Mouse (Mus musculus) hindbrain, postnatal 0 days (tissue): ENCODE results near the gene Ak2. TPM values are rescaled to one million over a fixed set of nuclear protein-coding genes. Genes with fewer than 3 reads are reported as not detected.

ENCODE experiments used
- ATAC-seq: fragments of 200-750 bp; cut with Nextera tagmentation; 2 replicates; pipeline ENCODE4 v1.8.0; 2017; ENCODE audit warnings: mild to moderate bottlenecking, moderate TSS enrichment, moderate library complexity
- DNase-seq: peaks from one replicate; pipeline ENCODE4 v3.0.0-alpha.2; 2015; ENCODE audit warnings: low spot score
- H3K27ac ChIP-seq: fragments of 300-500 bp; sonication (generic); 2 replicates; pipeline ENCODE4 v1.5.1; 2014; ENCODE audit warnings: mild to moderate bottlenecking
- H3K27me3 ChIP-seq: fragments of 300-500 bp; sonication (generic); 2 replicates; pipeline ENCODE4 v1.6.1; 2014; ENCODE audit warnings: low read length, mixed read lengths; ENCODE audit not compliant: insufficient read depth
- H3K36me3 ChIP-seq: fragments of 300-500 bp; sonication (generic); 2 replicates; pipeline ENCODE4 v1.6.1; 2014; ENCODE audit warnings: low read length, mixed read lengths; ENCODE audit not compliant: insufficient read depth
- H3K4me1 ChIP-seq: fragments of 300-500 bp; sonication (generic); 2 replicates; pipeline ENCODE4 v1.6.1; 2014; ENCODE audit warnings: antibody characterized with exemption, low read length, mixed read lengths; ENCODE audit not compliant: insufficient read depth
- H3K4me2 ChIP-seq: fragments of 300-500 bp; sonication (generic); 2 replicates; pipeline ENCODE4 v1.6.1; 2014; ENCODE audit warnings: low read depth, mild to moderate bottlenecking, low read length, moderate library complexity, mixed read lengths
- H3K4me3 ChIP-seq: fragments of 300-500 bp; sonication (generic); 2 replicates; pipeline ENCODE4 v1.5.1; 2014; ENCODE audit warnings: low read length
- H3K9ac ChIP-seq: fragments of 300-500 bp; sonication (generic); replicated peaks from 2 replicates; pipeline ENCODE4 v1.6.1; 2014; ENCODE audit warnings: mild to moderate bottlenecking, low read length, moderate library complexity, mixed read lengths
- H3K9me3 ChIP-seq: fragments of 300-500 bp; sonication (generic); 2 replicates; pipeline ENCODE4 v1.6.1; 2016; ENCODE audit warnings: low read length, mixed read lengths
- CTCF ChIP-seq: IDR thresholded peaks from 2 replicates; pipeline ENCODE4 v1.5.1; 2016; ENCODE audit warnings: antibody characterized with exemption, control low read depth, low read depth
- WGBS: fragments of 180-500 bp; shearing (Covaris S2); extraction: QIAGEN DNeasy Blood & Tissue Kit; methylation state at CpG from one replicate; pipeline ENCODE4 v1.1.7; 2014; 5-methylcytosine and 5-hydroxymethylcytosine counted together
- polyA plus RNA-seq: library from polyadenylated mRNA; unstranded; fragments of >200 nt; fragmentation: Nextera tagmentation; extraction: Ambion mirVana; gene quantifications from 2 replicates; pipeline ENCODE4 v1.2.1, GENCODE M21; 2015
- total RNA-seq: library from RNA; depleted of rRNA; stranded (reverse); fragments of >200 nt; gene quantifications from 2 replicates; pipeline ENCODE4 v1.2.3, GENCODE M21; 2014

Gene Ak2
- total and polyA plus RNA-seq, 2 experiments from 2014 or later: 32.3 to 78.5 TPM

DNA sequence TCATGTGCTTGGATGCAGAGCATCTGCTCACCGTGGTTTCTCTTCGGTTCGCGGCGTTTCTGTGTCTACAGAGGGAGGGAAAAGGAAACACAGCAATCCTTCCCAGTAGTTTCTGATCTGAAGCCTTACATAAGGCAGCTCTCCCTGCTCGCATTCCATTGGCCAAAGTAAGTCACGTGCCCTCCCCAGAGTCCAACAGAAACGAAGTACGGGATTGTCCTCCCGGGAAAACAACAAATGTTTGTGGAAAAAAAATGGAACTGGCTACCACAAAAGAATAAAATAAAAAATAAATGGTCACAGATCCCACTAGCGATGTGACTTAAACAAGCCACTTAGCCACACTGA, 10.0 kb upstream of the Ak2 start:
- H3K9ac ChIP-seq: no peak overlapping the region
- no peak overlapping the region for H3K4me2 ChIP-seq
- no peaks in the 10 kb centered on the region for H3K36me3 ChIP-seq
- H3K27ac ChIP-seq: no peak overlapping the region
- H3K9me3 ChIP-seq: no peaks in the 10 kb centered on the region
- WGBS: 73% methylated on average over 11 of the region's 11 CpGs
- TF ChIP-seq CTCF: no peak
- no peak overlapping the region for H3K4me3 ChIP-seq
- DNase-seq: no peak
- H3K4me1 ChIP-seq: no peaks in the 10 kb centered on the region
- ATAC-seq: no peak
- H3K27me3 ChIP-seq: no peaks in the 10 kb centered on the region

DNA sequence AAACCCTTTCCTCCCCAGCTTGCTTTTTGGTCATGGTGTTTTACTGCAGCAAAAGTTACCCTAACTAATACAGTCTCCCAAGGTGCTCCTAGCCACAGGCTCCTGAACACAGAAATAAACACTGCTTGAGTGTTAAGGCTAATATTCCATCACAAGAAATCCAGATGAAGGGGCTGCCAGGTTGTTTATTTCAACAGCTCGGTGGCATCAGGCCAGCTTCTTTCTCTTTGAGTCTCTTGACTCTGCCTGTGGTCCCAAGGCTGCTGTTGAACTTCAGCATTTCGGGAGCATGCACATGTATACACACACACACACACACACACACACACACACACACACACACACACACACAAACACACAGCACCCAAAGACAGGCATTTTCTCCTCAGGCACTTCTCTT, 8.6 kb upstream of the Ak2 start:
- H3K27ac ChIP-seq: no peak overlapping the region
- DNase-seq (no peak), ATAC-seq (no peak)
- H3K9ac ChIP-seq: no peak overlapping the region
- H3K36me3 ChIP-seq: no peaks in the 10 kb centered on the region
- no peaks in the 10 kb centered on the region for H3K4me1 ChIP-seq
- no peaks in the 10 kb centered on the region for H3K27me3 ChIP-seq
- no peak overlapping the region for H3K4me3 ChIP-seq
- WGBS: 82% methylated on average over 2 of the region's 2 CpGs
- no peak for TF ChIP-seq CTCF
- no peak overlapping the region for H3K4me2 ChIP-seq
- H3K9me3 ChIP-seq: no peaks in the 10 kb centered on the region

DNA sequence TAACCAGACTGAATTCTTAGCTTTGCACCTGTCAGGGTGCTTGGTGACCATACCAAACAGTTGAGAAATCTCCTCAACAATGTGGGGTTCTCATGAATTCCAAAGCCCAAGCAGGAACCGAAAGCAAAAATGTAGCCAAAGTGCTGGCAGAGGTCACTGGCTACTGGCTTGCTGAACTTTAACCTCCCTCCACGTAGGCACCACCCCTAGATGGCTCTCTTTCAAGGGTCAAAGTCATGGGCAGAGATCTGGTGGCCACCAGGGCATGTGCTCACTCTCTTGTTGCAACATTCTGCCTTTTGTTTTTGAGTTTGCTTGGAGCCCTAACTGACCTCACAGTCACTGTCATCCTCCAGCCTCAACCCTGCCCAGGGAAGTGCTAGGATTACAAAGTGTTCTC, 8.1 kb upstream of the Ak2 start:
- Histone ChIP-seq H3K27me3 (no peaks in the 10 kb centered on the region), H3K4me1 (no peaks in the 10 kb centered on the region), H3K4me2 (no peak overlapping the region), H3K36me3 (no peaks in the 10 kb centered on the region), H3K27ac (no peak overlapping the region), H3K9me3 (no peaks in the 10 kb centered on the region), H3K4me3 (no peak overlapping the region), H3K9ac (no peak overlapping the region)
- WGBS: 48% methylated on average over 2 of the region's 2 CpGs
- TF ChIP-seq CTCF: no peak
- DNase-seq (no peak), ATAC-seq (no peak)

DNA sequence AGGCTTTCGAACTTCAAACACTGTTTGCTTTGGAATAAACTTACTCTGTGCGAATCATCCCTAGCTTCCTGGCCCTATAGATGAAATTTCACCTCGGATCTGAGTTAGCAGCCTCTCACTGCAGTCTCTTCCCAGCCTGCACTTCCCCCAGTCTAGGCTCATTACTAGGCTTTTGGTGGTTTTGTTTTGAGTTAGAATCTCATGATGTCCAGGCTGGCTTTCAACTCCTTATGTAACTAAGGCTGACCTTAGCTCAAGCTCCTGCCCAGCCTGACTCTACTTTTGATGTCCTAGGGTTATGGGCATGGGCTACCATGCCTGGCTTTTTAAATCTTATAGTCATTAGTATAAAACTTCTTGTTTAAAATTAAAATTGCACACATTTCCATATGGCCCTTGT, 7.2 kb upstream of the Ak2 start:
- no peak overlapping the region for H3K9ac ChIP-seq
- no peak overlapping the region for H3K27ac ChIP-seq
- H3K9me3 ChIP-seq: no peaks in the 10 kb centered on the region
- no peak overlapping the region for H3K4me3 ChIP-seq
- H3K4me1 ChIP-seq: 0 out of 2 replicates have a peak, but pooled peaks cover 2% of the 10 kb centered on the region
- H3K27me3 ChIP-seq: no peaks in the 10 kb centered on the region
- TF ChIP-seq CTCF: no peak
- ATAC-seq: no peak
- H3K4me2 ChIP-seq: no peak overlapping the region
- DNase-seq: no peak
- H3K36me3 ChIP-seq: no peaks in the 10 kb centered on the region
- 86% methylated on average over 3 of the region's 3 CpGs for whole genome bisulfite sequencing

DNA sequence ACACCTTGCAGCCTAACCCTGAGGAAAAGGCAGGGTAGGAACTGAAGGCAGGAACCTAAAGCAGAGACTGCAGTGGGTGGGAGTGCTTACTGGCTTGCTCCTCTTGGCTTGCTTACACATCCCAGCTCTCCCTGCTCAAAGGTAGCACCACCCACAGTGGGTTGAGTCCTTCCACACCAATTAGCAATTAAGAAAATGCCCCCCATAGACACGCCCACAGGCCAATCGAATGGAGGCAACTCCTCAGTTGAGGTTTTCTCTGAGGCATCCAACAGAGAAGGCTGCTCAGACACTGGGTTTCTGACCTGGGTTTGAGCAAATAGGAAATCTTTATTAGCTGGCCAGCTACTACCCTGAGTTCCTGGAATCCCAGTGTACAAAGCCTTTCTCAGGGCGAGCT, 2.8 kb upstream of the Ak2 start:
- no peak for ATAC-seq
- WGBS: 43% methylated on average over 3 of the region's 3 CpGs
- H3K36me3 ChIP-seq: no peaks in the 10 kb centered on the region
- no peak overlapping the region for H3K9ac ChIP-seq
- no peak overlapping the region for H3K4me3 ChIP-seq
- no peak overlapping the region for H3K27ac ChIP-seq
- TF ChIP-seq CTCF: no peak
- peaks cover 7% of the 10 kb centered on the region for H3K4me1 ChIP-seq
- no peak overlapping the region for H3K4me2 ChIP-seq
- no peaks in the 10 kb centered on the region for H3K9me3 ChIP-seq
- no peak for DNase-seq
- H3K27me3 ChIP-seq: no peaks in the 10 kb centered on the region

DNA sequence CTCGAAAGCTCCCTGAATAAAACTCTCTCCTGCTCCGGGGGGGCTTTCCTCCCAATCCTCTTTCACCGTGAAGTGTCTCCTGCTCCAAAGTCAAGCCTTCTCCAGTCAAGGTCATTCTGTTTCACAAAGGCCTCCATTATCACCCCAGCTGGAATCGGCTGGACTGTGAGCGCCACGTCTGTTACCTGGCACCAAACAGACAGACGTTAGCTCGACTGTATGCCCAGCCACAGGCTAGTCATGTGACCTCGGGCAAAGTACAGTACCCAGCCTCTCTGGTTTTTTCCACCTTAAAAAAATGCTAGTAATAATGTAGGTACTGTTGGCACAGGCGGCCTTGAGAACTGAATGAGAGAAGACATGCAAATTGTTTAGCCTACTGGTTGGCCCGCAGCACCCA, 2.1 kb upstream of the Ak2 start:
- H3K4me3 ChIP-seq: no peak overlapping the region
- DNase-seq: no peak

DNA sequence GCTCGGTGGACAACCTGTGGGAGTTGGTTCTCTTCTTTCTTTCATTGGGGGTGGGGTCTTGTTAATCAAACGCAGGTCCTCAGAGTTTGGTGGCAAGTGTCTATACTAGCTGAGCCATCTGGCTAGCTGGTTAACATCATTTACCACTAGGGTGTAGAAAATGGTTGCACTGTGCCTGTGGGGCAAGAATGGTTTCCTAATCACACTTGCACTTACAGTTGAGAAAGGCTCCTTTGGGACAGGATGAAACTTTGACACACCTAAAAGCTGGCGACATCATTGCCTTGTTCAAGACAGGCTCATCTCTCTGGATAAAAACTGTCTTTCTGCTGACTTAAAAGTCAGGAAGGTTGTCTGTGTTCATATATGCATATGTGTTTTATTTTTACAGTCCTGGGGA, 418 bp downstream of the Ak2 start:
- H3K36me3 ChIP-seq: no peaks in the 10 kb centered on the region
- WGBS: 91% methylated on average over 3 of the region's 3 CpGs
- H3K27ac ChIP-seq: no peak overlapping the region
- DNase-seq (no peak), ATAC-seq (no peak)
- H3K27me3 ChIP-seq: no peaks in the 10 kb centered on the region
- no peak overlapping the region for H3K4me2 ChIP-seq
- no peak overlapping the region for H3K4me3 ChIP-seq
- no peak for TF ChIP-seq CTCF
- peaks cover 15% of the 10 kb centered on the region for H3K4me1 ChIP-seq
- H3K9me3 ChIP-seq: no peaks in the 10 kb centered on the region
- H3K9ac ChIP-seq: no peak overlapping the region

More for the DNA sequence above, 2.1 kb upstream of the Ak2 start:
- Histone ChIP-seq H3K27me3 (no peaks in the 10 kb centered on the region), H3K9me3 (no peaks in the 10 kb centered on the region), H3K9ac (no peak overlapping the region), H3K4me2 (no peak overlapping the region), H3K4me1 (peaks cover 14% of the 10 kb centered on the region), H3K27ac (no peak overlapping the region), H3K36me3 (no peaks in the 10 kb centered on the region)
- ATAC-seq: no peak
- WGBS: 41% methylated on average over 11 of the region's 11 CpGs
- no peak for TF ChIP-seq CTCF
